Mouse (Mus musculus) ES-E14 (cell line): ENCODE data around the gene Ltbp1. TPM values are rescaled to one million over a fixed set of nuclear protein-coding genes. Genes with fewer than 3 reads are reported as not detected.

ENCODE experiments used
- DNase-seq: peaks from one replicate; pipeline ENCODE4 v3.0.0-alpha.2; 2013; ENCODE audit warnings: low read depth, low spot score
- H3K27ac ChIP-seq: 2 replicates; pipeline ENCODE4 v1.5.1; 2012; ENCODE audit warnings: low read depth, mild to moderate bottlenecking, low read length, moderate library complexity, mixed read lengths; ENCODE audit not compliant: poor library complexity, insufficient read depth, severe bottlenecking
- H3K36me3 ChIP-seq: 2 replicates; pipeline ENCODE4 v1.6.1; 2012; ENCODE audit warnings: mild to moderate bottlenecking, low read length, moderate library complexity, mixed read lengths; ENCODE audit not compliant: control insufficient read depth, poor library complexity, insufficient read depth, severe bottlenecking
- H3K4me1 ChIP-seq, 2 experiments: fragments of 150-350 bp in 1 of 2; sonication (generic) in 1 of 2; 2 replicates each; pipeline ENCODE4 v1.6.1; 2012; ENCODE audit warnings: low read length in 2 of 2, mild to moderate bottlenecking in 1 of 2, mixed read lengths in 1 of 2; ENCODE audit not compliant: control insufficient read depth in 2 of 2, insufficient read depth in 2 of 2, poor library complexity in 1 of 2
- H3K4me3 ChIP-seq, 2 experiments: fragments of 150-350 bp in 1 of 2; sonication (generic) in 1 of 2; 2 replicates each; pipeline ENCODE4 v1.5.1; 2012; ENCODE audit warnings: low read length in 2 of 2, low read depth in 1 of 2, mild to moderate bottlenecking in 1 of 2, mixed read lengths in 1 of 2; ENCODE audit not compliant: insufficient read depth in 1 of 2, poor library complexity in 1 of 2, severe bottlenecking in 1 of 2
- H3K9ac ChIP-seq: 2 replicates; pipeline ENCODE4 v1.6.1; 2012; ENCODE audit warnings: low read depth, mild to moderate bottlenecking, low read length, mixed read lengths; ENCODE audit not compliant: poor library complexity, insufficient read depth, severe bottlenecking
- H3K9me3 ChIP-seq: fragments of 150-350 bp; sonication (generic); 2 replicates; pipeline ENCODE4 v1.6.1; 2012; ENCODE audit warnings: low read depth, mild to moderate bottlenecking, low read length; ENCODE audit not compliant: control insufficient read depth, insufficient read depth
- CHD2 ChIP-seq: IDR thresholded peaks from 2 replicates; pipeline ENCODE4 v1.6.1; 2014; ENCODE audit warnings: mild to moderate bottlenecking, low read depth, low read length, inconsistent platforms
- HCFC1 ChIP-seq: IDR thresholded peaks from 2 replicates; pipeline ENCODE4 v1.6.1; 2012; ENCODE audit warnings: low read length, inconsistent platforms, borderline replicate concordance; ENCODE audit not compliant: insufficient read depth
- MAFK ChIP-seq: IDR thresholded peaks from 2 replicates; pipeline ENCODE4 v1.6.1; 2014; ENCODE audit warnings: mild to moderate bottlenecking, low read depth, low read length, inconsistent platforms; ENCODE audit not compliant: insufficient read depth
- ZC3H11A ChIP-seq: IDR thresholded peaks from 2 replicates; pipeline ENCODE4 v1.6.1; 2012; ENCODE audit warnings: low read depth, mild to moderate bottlenecking, inconsistent platforms, low read length, borderline replicate concordance
- ZNF384 ChIP-seq: IDR thresholded peaks from 2 replicates; pipeline ENCODE4 v1.6.1; 2012; ENCODE audit warnings: low read depth, low read length, inconsistent platforms
- in situ Hi-C, 2 experiments: fragments of 600-800 bp; cut with MboI; formaldehyde crosslinking; loops; one replicate each; pipeline ENCODE4 v1.15.1; 2025; ENCODE audit warnings: low sequenced_read_pairs in 2 of 2, inconsistent platforms in 1 of 2; ENCODE audit not compliant: unreplicated experiment in 2 of 2
- total RNA-seq: library from RNA; depleted of rRNA; stranded (reverse); fragments of 300-350 nt; gene quantifications from 2 replicates; pipeline ENCODE4 v1.2.3, GENCODE M21; 2012

The Ltbp1 gene
- total RNA-seq, 1 experiment, result 25.2 TPM

DNA sequence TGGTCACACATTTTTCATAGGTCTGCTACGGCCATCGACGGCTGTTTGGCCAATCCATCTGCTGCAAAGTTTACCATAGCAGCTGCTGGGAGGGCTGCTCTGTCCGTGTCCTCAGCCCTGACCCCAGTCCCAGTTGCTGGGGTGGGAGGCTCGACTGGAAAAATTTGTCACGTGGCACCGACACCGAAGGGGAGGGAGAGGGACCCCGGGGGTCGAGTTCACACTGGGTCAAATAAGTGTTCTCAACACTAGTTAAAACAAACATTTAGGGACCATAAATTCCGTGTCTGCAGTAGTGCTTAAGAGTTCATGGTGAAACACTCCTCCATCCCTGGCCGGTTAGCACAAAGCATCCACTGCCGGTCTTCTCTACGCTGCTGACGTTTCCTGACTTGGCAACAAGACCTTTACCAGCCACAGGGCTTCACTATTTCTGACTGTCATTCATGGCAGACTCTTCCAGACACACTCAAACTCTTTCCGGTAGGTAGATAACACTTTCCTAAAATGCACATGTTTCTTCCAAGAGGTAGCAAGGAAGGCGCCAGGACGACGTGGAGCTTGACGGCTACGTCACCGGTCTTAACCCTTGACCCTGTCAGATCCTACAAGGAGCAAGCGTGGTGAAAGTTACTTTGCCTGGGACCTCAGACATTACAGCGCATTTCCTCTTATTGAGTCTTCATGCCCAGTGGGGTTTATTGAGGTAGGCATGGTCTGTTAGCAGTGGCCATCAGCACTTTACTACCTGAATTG, 9.4 kb downstream of the Ltbp1 start:
- H3K27ac ChIP-seq, result no peak overlapping the region
- H3K36me3 ChIP-seq, result no peaks in the 10 kb centered on the region
- no peak for DNase-seq
- no peak overlapping the region for H3K9ac ChIP-seq
- H3K4me3 ChIP-seq, result peak overlapping the region in 1 of 2 experiments; percentile 12; a peak in 1 of 4 replicates
- no peaks in the 10 kb centered on the region for H3K9me3 ChIP-seq
- in situ Hi-C loops, result no loop called here
- no peak for TF ChIP-seq CHD2
- TF ChIP-seq ZC3H11A, result no peak
- no peak for TF ChIP-seq MAFK
- no peak for TF ChIP-seq HCFC1
- TF ChIP-seq ZNF384, result no peak
- H3K4me1 ChIP-seq, result no peaks in the 10 kb centered on the region

DNA sequence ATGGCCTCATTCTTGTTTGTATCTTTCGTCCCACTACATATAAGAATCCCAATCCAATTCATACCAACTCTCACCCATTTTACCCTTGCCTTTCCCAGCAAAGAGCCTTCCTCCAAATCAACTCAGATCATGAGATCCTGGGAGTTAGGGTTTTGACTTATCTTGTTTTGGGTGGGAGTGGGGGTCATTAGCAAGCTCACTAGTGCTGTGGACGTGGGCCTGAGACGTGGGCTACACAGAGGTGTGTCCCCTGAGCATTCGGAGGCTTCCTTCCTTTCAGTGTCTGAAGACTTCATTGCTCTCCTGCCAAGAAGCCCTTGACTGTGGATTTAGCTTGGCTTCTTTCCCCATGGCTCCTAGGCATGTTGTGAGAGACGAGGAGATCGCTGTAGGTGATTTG, 10.2 kb downstream of the Ltbp1 start:
- DNase-seq, result no peak
- no peaks in the 10 kb centered on the region for H3K9me3 ChIP-seq
- in situ Hi-C loops, result no loop called here
- H3K4me3 ChIP-seq, result no peak overlapping the region
- no peaks in the 10 kb centered on the region for H3K4me1 ChIP-seq
- H3K36me3 ChIP-seq, result no peaks in the 10 kb centered on the region
- no peak overlapping the region for H3K9ac ChIP-seq
- TF ChIP-seq ZNF384, result no peak
- TF ChIP-seq ZC3H11A, result no peak
- TF ChIP-seq CHD2, result no peak
- no peak for TF ChIP-seq MAFK
- TF ChIP-seq HCFC1, result no peak
- H3K27ac ChIP-seq, result no peak overlapping the region

DNA sequence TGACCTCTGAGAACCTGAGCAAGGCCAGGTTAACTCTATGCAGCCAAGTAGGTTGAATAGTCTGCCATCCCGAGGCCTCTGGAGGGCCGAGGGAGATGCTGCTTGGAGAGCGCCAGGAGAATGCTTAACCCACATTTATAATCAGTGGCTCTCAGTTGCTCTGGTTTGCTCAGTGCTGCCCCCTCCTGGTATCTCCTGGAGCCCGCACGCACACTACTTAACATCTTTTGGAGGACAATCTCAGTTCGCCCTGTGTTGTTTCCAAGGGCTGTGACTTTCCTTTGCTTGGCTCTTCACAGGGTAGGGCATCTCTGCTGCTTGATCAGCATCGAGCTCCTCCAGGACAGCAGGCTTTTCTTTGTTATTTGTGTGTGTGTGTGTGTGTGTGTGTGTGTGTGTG, 12.1 kb downstream of the Ltbp1 start:
- in situ Hi-C loops, result no loop called here
- peak; percentile 73 for DNase-seq
- H3K9me3 ChIP-seq, result no peaks in the 10 kb centered on the region
- H3K9ac ChIP-seq, result no peak overlapping the region
- TF ChIP-seq ZC3H11A (peak; percentile 69), ZNF384 (no peak), CHD2 (no peak)
- no peaks in the 10 kb centered on the region for H3K4me1 ChIP-seq
- H3K4me3 ChIP-seq, result peak overlapping the region; percentile 26 to 57; a peak in 1 of 4 replicates
- no peaks in the 10 kb centered on the region for H3K36me3 ChIP-seq
- no peak overlapping the region for H3K27ac ChIP-seq

DNA sequence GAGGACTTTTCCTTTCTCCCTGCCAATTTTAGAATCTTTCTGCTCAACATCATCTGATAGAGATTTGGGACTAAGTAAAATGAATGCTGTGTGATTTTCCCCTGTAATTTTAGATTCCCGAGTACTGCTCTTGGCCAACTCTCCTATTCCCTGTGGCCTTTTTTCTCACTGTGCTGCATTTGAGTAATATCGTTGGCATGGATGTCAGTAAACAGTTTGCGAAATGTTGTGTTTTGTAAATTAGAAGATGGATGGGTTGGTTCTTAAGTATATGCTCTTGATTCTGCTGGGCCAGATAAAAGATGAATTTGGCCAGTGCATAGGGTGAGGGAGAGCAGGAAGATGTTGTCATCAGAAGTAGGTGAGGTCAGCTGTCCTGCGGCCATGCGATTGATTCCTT, 12.8 kb downstream of the Ltbp1 start:
- Histone ChIP-seq H3K4me3 (no peak overlapping the region), H3K27ac (no peak overlapping the region), H3K36me3 (no peaks in the 10 kb centered on the region), H3K4me1 (no peaks in the 10 kb centered on the region), H3K9me3 (no peaks in the 10 kb centered on the region), H3K9ac (no peak overlapping the region)
- no peak for TF ChIP-seq ZC3H11A
- no peak for TF ChIP-seq CHD2
- TF ChIP-seq MAFK, result no peak
- no peak for TF ChIP-seq ZNF384
- TF ChIP-seq HCFC1, result no peak
- in situ Hi-C loops, result no loop called here
- DNase-seq, result no peak

DNA sequence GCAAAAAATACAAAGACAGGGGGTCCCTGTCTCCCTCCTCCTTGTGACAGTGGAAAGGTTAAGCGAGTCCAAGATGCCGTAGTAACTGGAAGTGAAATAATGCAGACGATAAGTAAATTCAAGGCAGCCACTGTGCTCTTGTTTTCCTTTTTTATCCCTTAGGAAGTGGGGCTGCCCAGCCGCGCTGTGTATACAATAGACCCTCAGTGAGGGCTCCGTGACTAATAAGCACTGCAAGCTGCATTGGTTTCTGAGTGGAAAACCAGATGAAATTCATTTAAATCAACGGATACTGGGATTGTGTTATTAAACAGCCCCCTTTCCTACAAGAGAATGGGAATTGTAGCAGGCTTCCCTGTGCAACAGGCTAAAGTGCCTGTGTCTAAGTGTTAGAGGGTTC, 14.7 kb downstream of the Ltbp1 start:
- Histone ChIP-seq H3K4me1 (no peaks in the 10 kb centered on the region), H3K36me3 (no peaks in the 10 kb centered on the region), H3K9ac (no peak overlapping the region), H3K27ac (no peak overlapping the region), H3K9me3 (no peaks in the 10 kb centered on the region), H3K4me3 (no peak overlapping the region)
- no peak for TF ChIP-seq HCFC1
- no peak for TF ChIP-seq ZNF384
- no peak for TF ChIP-seq MAFK
- TF ChIP-seq ZC3H11A, result no peak
- TF ChIP-seq CHD2, result no peak
- no peak for DNase-seq
- in situ Hi-C loops, result no loop called here
